Mouse (Mus musculus): ENCODE measurements around the gene Ndufb7.

- no peak for TF ChIP-seq CTCF (IDR thresholded peaks at IDR 0.05; ENCODE audit: borderline replicate concordance, extremely low read depth, insufficient read depth, insufficient read length)
- TF ChIP-seq POLR2A (IDR thresholded peaks at IDR 0.05; ENCODE audit: borderline replicate concordance, extremely low read depth, insufficient read depth, insufficient read length, poor library complexity, severe bottlenecking) = peak; percentile 5; the same call in 1 of the 2 replicates
Measured at GRCm38 (mm10) chr8:83608398-83608829, 41.9 kb downstream of the Ndufb7 start.
